Mouse (Mus musculus) MEL (cell line): ENCODE results near the gene Pdk2. TPM values are rescaled to one million over a fixed set of nuclear protein-coding genes. Genes with fewer than 3 reads are reported as not detected.

Experiments
- DNase-seq: peaks from one replicate; pipeline ENCODE4 v3.0.0; 2011; ENCODE audit warnings: low read depth, low spot score
- H3K27ac ChIP-seq: 2 replicates; pipeline ENCODE4 v1.5.1; 2012; ENCODE audit warnings: low read depth, mild to moderate bottlenecking, control low read depth, low read length, moderate library complexity; ENCODE audit not compliant: control insufficient read depth
- H3K27me3 ChIP-seq, 2 experiments: fragments of 150-350 bp in 1 of 2; sonication (generic) in 1 of 2; 2 replicates each; pipeline ENCODE4 v1.6.1; 2012; ENCODE audit warnings: low read length in 2 of 2, mild to moderate bottlenecking in 2 of 2, improper control_type of control experiment in 1 of 2, moderate library complexity in 1 of 2; ENCODE audit not compliant: insufficient read depth in 2 of 2, control insufficient read depth in 1 of 2
- H3K36me3 ChIP-seq, 2 experiments: 2 replicates each; pipeline ENCODE4 v1.6.1; 2012 to 2014; ENCODE audit warnings: low read length in 2 of 2, improper control_type of control experiment in 1 of 2, inconsistent platforms in 1 of 2, mild to moderate bottlenecking in 1 of 2; ENCODE audit not compliant: insufficient read depth in 2 of 2, control insufficient read depth in 1 of 2
- H3K4me1 ChIP-seq, 2 experiments: fragments of 150-350 bp in 1 of 2; sonication (generic) in 1 of 2; 2 replicates each; pipeline ENCODE4 v1.6.1; 2012; ENCODE audit warnings: low read length in 2 of 2, improper control_type of control experiment in 1 of 2, mild to moderate bottlenecking in 1 of 2; ENCODE audit not compliant: insufficient read depth in 2 of 2, control insufficient read depth in 1 of 2
- H3K4me3 ChIP-seq, 2 experiments: fragments of 150-350 bp in 1 of 2; sonication (generic) in 1 of 2; 2 replicates each; pipeline ENCODE4 v1.5.1; 2012; ENCODE audit warnings: low read depth in 2 of 2, low read length in 2 of 2, mild to moderate bottlenecking in 2 of 2, moderate library complexity in 2 of 2, control low read depth in 1 of 2, improper control_type of control experiment in 1 of 2; ENCODE audit not compliant: control insufficient read depth in 1 of 2, insufficient read depth in 1 of 2
- H3K79me2 ChIP-seq: 2 replicates; pipeline ENCODE4 v1.6.1; 2012; ENCODE audit warnings: mild to moderate bottlenecking, low read length, moderate library complexity; ENCODE audit not compliant: control insufficient read depth, poor library complexity, insufficient read depth
- H3K9ac ChIP-seq: 2 replicates; pipeline ENCODE4 v1.6.1; 2012; ENCODE audit warnings: low read depth, mild to moderate bottlenecking, control low read depth, low read length, moderate library complexity; ENCODE audit not compliant: control insufficient read depth, poor library complexity, severe bottlenecking
- H3K9me3 ChIP-seq: fragments of 150-350 bp; sonication (generic); replicated peaks from 2 replicates; pipeline ENCODE4 v1.6.1; 2012; ENCODE audit warnings: mild to moderate bottlenecking, low read length, improper control_type of control experiment, moderate library complexity; ENCODE audit not compliant: insufficient read depth
- BHLHE40 ChIP-seq: IDR thresholded peaks from 2 replicates; pipeline ENCODE4 v1.6.1; 2012; ENCODE audit warnings: low read depth, mild to moderate bottlenecking, inconsistent platforms, low read length, improper control_type of control experiment, borderline replicate concordance
- CHD1 ChIP-seq: IDR thresholded peaks from 2 replicates; pipeline ENCODE4 v1.6.1; 2012; ENCODE audit warnings: low read depth, mild to moderate bottlenecking, inconsistent platforms, low read length, improper control_type of control experiment
- CHD2 ChIP-seq: IDR thresholded peaks from 2 replicates; pipeline ENCODE4 v1.6.1; 2011; ENCODE audit warnings: low read length, improper control_type of control experiment
- CTCF ChIP-seq, 3 experiments: IDR thresholded peaks in 2 of 3; conservative IDR thresholded peaks in 1 of 3; 2 replicates each; pipeline ENCODE4 v1.5.1; 2011 to 2012; ENCODE audit warnings: low read length in 3 of 3, low read depth in 2 of 3, mild to moderate bottlenecking in 2 of 3, improper control_type of control experiment in 1 of 3, inconsistent platforms in 1 of 3, mixed read lengths in 1 of 3, moderate library complexity in 1 of 3; ENCODE audit not compliant: control insufficient read depth in 1 of 3, insufficient read depth in 1 of 3, poor library complexity in 1 of 3, severe bottlenecking in 1 of 3
- E2F4 ChIP-seq: IDR thresholded peaks from 2 replicates; pipeline ENCODE4 v1.6.1; 2011; ENCODE audit warnings: low read depth, low read length, improper control_type of control experiment, borderline replicate concordance
- ELF1 ChIP-seq: IDR thresholded peaks from 2 replicates; pipeline ENCODE4 v1.6.1; 2014; ENCODE audit warnings: low read depth, mild to moderate bottlenecking, inconsistent platforms, low read length, improper control_type of control experiment, moderate library complexity
- EP300 ChIP-seq, 2 experiments: IDR thresholded peaks; 2 replicates each; pipeline ENCODE4 v1.6.1; 2011; ENCODE audit warnings: improper control_type of control experiment in 2 of 2, low read length in 2 of 2, low read depth in 1 of 2, mild to moderate bottlenecking in 1 of 2
- ETS1 ChIP-seq: IDR thresholded peaks from 2 replicates; pipeline ENCODE4 v1.6.1; 2012; ENCODE audit warnings: low read depth, mild to moderate bottlenecking, inconsistent platforms, low read length, improper control_type of control experiment, moderate library complexity
- GATA1 ChIP-seq: IDR thresholded peaks from 2 replicates; pipeline ENCODE4 v1.6.1; 2011; ENCODE audit warnings: low read depth, low read length, improper control_type of control experiment
- HCFC1 ChIP-seq: IDR thresholded peaks from 2 replicates; pipeline ENCODE4 v1.6.1; 2012; ENCODE audit warnings: low read depth, mild to moderate bottlenecking, inconsistent platforms, low read length, improper control_type of control experiment, moderate library complexity
- JUND ChIP-seq: IDR thresholded peaks from 2 replicates; pipeline ENCODE4 v1.6.1; 2011; ENCODE audit warnings: low read depth, mild to moderate bottlenecking, improper control_type of control experiment, low read length
- KAT2A ChIP-seq: conservative IDR thresholded peaks from 2 replicates; pipeline ENCODE4 v1.6.1; 2012; ENCODE audit warnings: low read depth, low read length, improper control_type of control experiment, inconsistent platforms
- MAFK ChIP-seq: IDR thresholded peaks from 2 replicates; pipeline ENCODE4 v1.6.1; 2011; ENCODE audit warnings: low read depth, mild to moderate bottlenecking, low read length, improper control_type of control experiment, borderline replicate concordance
- MAX ChIP-seq: IDR thresholded peaks from 2 replicates; pipeline ENCODE4 v1.6.1; 2011; ENCODE audit warnings: low read length, improper control_type of control experiment
- MAZ ChIP-seq: IDR thresholded peaks from 2 replicates; pipeline ENCODE4 v1.6.1; 2012; ENCODE audit warnings: low read depth, mild to moderate bottlenecking, inconsistent platforms, low read length, improper control_type of control experiment
- MEF2A ChIP-seq: IDR thresholded peaks from 2 replicates; pipeline ENCODE4 v1.6.1; 2014; ENCODE audit warnings: low read depth, mild to moderate bottlenecking, inconsistent platforms, low read length, improper control_type of control experiment; ENCODE audit not compliant: poor library complexity, insufficient replicate concordance, severe bottlenecking; ENCODE audit errors: extremely low read depth
- MXI1 ChIP-seq: IDR thresholded peaks from 2 replicates; pipeline ENCODE4 v1.6.1; 2011; ENCODE audit warnings: mild to moderate bottlenecking, low read depth, low read length, improper control_type of control experiment
- MYB ChIP-seq: IDR thresholded peaks from 2 replicates; pipeline ENCODE4 v1.6.1; 2011; ENCODE audit warnings: mild to moderate bottlenecking, low read depth, low read length, improper control_type of control experiment
- MYC ChIP-seq: IDR thresholded peaks from 2 replicates; pipeline ENCODE4 v1.6.1; 2011; ENCODE audit warnings: low read depth, mild to moderate bottlenecking, low read length, improper control_type of control experiment, moderate library complexity
- NELFE ChIP-seq: IDR thresholded peaks from 2 replicates; pipeline ENCODE4 v1.6.1; 2011; ENCODE audit warnings: low read depth, low read length, improper control_type of control experiment
- NRF1 ChIP-seq: IDR thresholded peaks from 2 replicates; pipeline ENCODE4 v1.6.1; 2014; ENCODE audit warnings: low read depth, mild to moderate bottlenecking, inconsistent platforms, low read length, improper control_type of control experiment, moderate library complexity; ENCODE audit not compliant: poor library complexity, insufficient read depth, severe bottlenecking
- POLR2A ChIP-seq, 2 experiments: IDR thresholded peaks; 2 replicates each; pipeline ENCODE4 v1.6.1; 2011 to 2012; ENCODE audit warnings: low read length in 2 of 2, mild to moderate bottlenecking in 2 of 2, control low read depth in 1 of 2, improper control_type of control experiment in 1 of 2, low read depth in 1 of 2, moderate library complexity in 1 of 2; ENCODE audit not compliant: control insufficient read depth in 1 of 2, insufficient read depth in 1 of 2, poor library complexity in 1 of 2
- RCOR1 ChIP-seq: IDR thresholded peaks from 2 replicates; pipeline ENCODE4 v1.6.1; 2012; ENCODE audit warnings: low read depth, mild to moderate bottlenecking, inconsistent platforms, low read length, improper control_type of control experiment
- SIN3A ChIP-seq: IDR thresholded peaks from 2 replicates; pipeline ENCODE4 v1.6.1; 2012; ENCODE audit warnings: low read length, improper control_type of control experiment, inconsistent platforms
- TBP ChIP-seq: IDR thresholded peaks from 2 replicates; pipeline ENCODE4 v1.8.0; 2011; ENCODE audit warnings: low read depth, low read length, improper control_type of control experiment
- TCF12 ChIP-seq: IDR thresholded peaks from 2 replicates; pipeline ENCODE4 v1.6.1; 2014; ENCODE audit warnings: low read depth, mild to moderate bottlenecking, inconsistent platforms, low read length, improper control_type of control experiment, moderate library complexity
- UBTF ChIP-seq: IDR thresholded peaks from 2 replicates; pipeline ENCODE4 v1.6.1; 2012; ENCODE audit warnings: low read depth, mild to moderate bottlenecking, inconsistent platforms, low read length, improper control_type of control experiment, moderate library complexity, borderline replicate concordance; ENCODE audit not compliant: insufficient read depth
- ZKSCAN1 ChIP-seq: IDR thresholded peaks from 2 replicates; pipeline ENCODE4 v1.6.1; 2012; ENCODE audit warnings: low read depth, mild to moderate bottlenecking, inconsistent platforms, low read length, improper control_type of control experiment, moderate library complexity
- ZMIZ1 ChIP-seq: IDR thresholded peaks from 2 replicates; pipeline ENCODE4 v1.6.1; 2012; ENCODE audit warnings: low read depth, mild to moderate bottlenecking, inconsistent platforms, low read length, improper control_type of control experiment, moderate library complexity
- ZNF384 ChIP-seq: IDR thresholded peaks from 2 replicates; pipeline ENCODE4 v1.6.1; 2012; ENCODE audit warnings: low read depth, mild to moderate bottlenecking, inconsistent platforms, low read length, improper control_type of control experiment
- polyA plus RNA-seq, 2 experiments: library from polyadenylated mRNA; stranded (reverse) in 1 of 2; unstranded in 1 of 2; fragments of >175 nt in 1 of 2; fragments of >200 nt in 1 of 2; gene quantifications; 2 replicates each; pipeline versions ENCODE4 v1.2.1 to v1.2.4; 2012; ENCODE audit warnings: low replicate concordance in 2 of 2, low read depth in 1 of 2; ENCODE audit not compliant: insufficient read length in 2 of 2, insufficient read depth in 1 of 2, missing spikeins in 1 of 2
- total RNA-seq: library from RNA; depleted of rRNA; stranded (reverse); fragments of 300-350 nt; gene quantifications from 2 replicates; pipeline ENCODE4 v1.2.3, GENCODE M21; 2012

Gene Pdk2
- total and polyA plus RNA-seq, 3 experiments, result 0.81 to 8.0 TPM; not detected in 1

- H3K79me2 ChIP-seq, result peaks cover 48% of the 10 kb centered on the region
- DNase-seq, result peak; percentile 96
- H3K27ac ChIP-seq, result peak overlapping the region; percentile 86
- H3K4me1 ChIP-seq, result peaks cover 13 to 37% of the 10 kb centered on the region in 2 experiments
- no peaks in the 10 kb centered on the region for H3K27me3 ChIP-seq
- H3K9me3 ChIP-seq, result no peaks in the 10 kb centered on the region
- H3K4me3 ChIP-seq, result peak overlapping the region; percentile 79 to 87
- H3K36me3 ChIP-seq, result peaks cover 0 to 22% of the 10 kb centered on the region in 2 experiments; a peak in 2 of 4 replicates
- peak overlapping the region; percentile 97 for H3K9ac ChIP-seq
- no peak for TF ChIP-seq CTCF (IDR thresholded peaks at IDR 0.05 in 2 of 3, conservative IDR thresholded peaks at IDR 0.05 in 1 of 3; ENCODE audit: control insufficient read depth in 1 of 3, insufficient read depth in 1 of 3, low read depth in 2 of 3, low read length in 3 of 3, poor library complexity in 1 of 3, severe bottlenecking in 1 of 3)
- no peak for TF ChIP-seq E2F4
- TF ChIP-seq ZNF384, result no peak
- peak; percentile 59; the same call in 1 of the 2 replicates for TF ChIP-seq RCOR1
- TF ChIP-seq CHD2, result 0 out of 2 replicates have a peak, but pooled peaks have one; percentile 39
- no peak for TF ChIP-seq MAFK
- TF ChIP-seq SIN3A, result peak; percentile 100
- no peak for TF ChIP-seq UBTF
- TF ChIP-seq EP300 (IDR thresholded peaks at IDR 0.05; ENCODE audit: low read depth in 1 of 2, low read length in 2 of 2), result peak in 1 of 2 experiments; percentile 81; a peak in 3 of 4 replicates
- no peak for TF ChIP-seq MEF2A
- 0 out of 2 replicates have a peak, but pooled peaks have one; percentile 22 for TF ChIP-seq MYB
- peak; percentile 92 for TF ChIP-seq TBP
- peak; percentile 84 for TF ChIP-seq TCF12
- peak; percentile 72 for TF ChIP-seq NELFE
- TF ChIP-seq ETS1, result peak; percentile 98
- TF ChIP-seq ELF1, result peak; percentile 94
- peak; percentile 67 for TF ChIP-seq MAX
- peak; percentile 54; the same call in 1 of the 2 replicates for TF ChIP-seq MYC
- TF ChIP-seq MXI1, result peak; percentile 62
- no peak for TF ChIP-seq ZKSCAN1
- peak; percentile 53; the same call in 1 of the 2 replicates for TF ChIP-seq KAT2A
- peak; percentile 87 for TF ChIP-seq HCFC1
- peak; percentile 57; the same call in 1 of the 2 replicates for TF ChIP-seq ZMIZ1
- peak; percentile 39; the same call in 1 of the 2 replicates for TF ChIP-seq GATA1
- peak; percentile 100 for TF ChIP-seq MAZ
- peak in 1 of 2 experiments; percentile 76; a peak in 2 of 4 replicates for TF ChIP-seq POLR2A (IDR thresholded peaks at IDR 0.05; ENCODE audit: control insufficient read depth in 1 of 2, insufficient read depth in 1 of 2, low read depth in 1 of 2, low read length in 2 of 2, poor library complexity in 1 of 2)
- TF ChIP-seq CHD1, result peak; percentile 23; the same call in 1 of the 2 replicates
- TF ChIP-seq NRF1, result no peak
- peak; percentile 95 for TF ChIP-seq BHLHE40
- TF ChIP-seq JUND, result no peak
Measured at GRCm38 (mm10) chr11:94989562-94990017, 51.6 kb downstream of the Pdk2 start.
